Mouse (Mus musculus) cortical plate, adult 2 months (tissue): ENCODE measurements at regions not wholly inside any gene's neighbourhood (a gene's known extent, or its start where the extent isn't known, plus 50 kb on each side); places are given as distances from the start of the nearest gene placed in this dataset.

Source experiments
- CTCF ChIP-seq: fragments of 200-500 bp; IDR thresholded peaks from 2 replicates; pipeline ENCODE4 v1.5.1; 2011; ENCODE audit warnings: mild to moderate bottlenecking, control low read depth, low read length; ENCODE audit not compliant: insufficient read depth; ENCODE audit errors: extremely low read depth
- POLR2A ChIP-seq: fragments of 200-500 bp; IDR thresholded peaks from 2 replicates; pipeline ENCODE4 v1.6.1; 2011; ENCODE audit warnings: mild to moderate bottlenecking, low read length, control low read depth; ENCODE audit not compliant: insufficient read depth; ENCODE audit errors: extremely low read depth

GRCm38 (mm10) chr15:56562785-56563184 lies 914.6 kb downstream of the Slc22a22 start:
- TF ChIP-seq POLR2A: no peak
- no peak for TF ChIP-seq CTCF
